Mouse (Mus musculus) right cerebral cortex, postnatal 36 days (tissue): ENCODE measurements around the gene Cabp7.
"Not testable (repeated sequence)": the region's sequence is repeated elsewhere in the genome, so short reads cannot be mapped to it uniquely, and the experiment has no call there.

Source experiments
- DNase-seq, 2 experiments: peaks; one replicate each; pipeline ENCODE4 v3.0.0; 2022; ENCODE audit warnings: low spot score in 2 of 2, mixed read lengths in 1 of 2

Gene Cabp7

GRCm38 (mm10) chr11:4747285-4747684, 707 bp upstream of the Cabp7 start:
- no peak for DNase-seq

- DNase-seq, result no peak
Measured at GRCm38 (mm10) chr11:4745969-4746368, 609 bp downstream of the Cabp7 start.

DNA sequence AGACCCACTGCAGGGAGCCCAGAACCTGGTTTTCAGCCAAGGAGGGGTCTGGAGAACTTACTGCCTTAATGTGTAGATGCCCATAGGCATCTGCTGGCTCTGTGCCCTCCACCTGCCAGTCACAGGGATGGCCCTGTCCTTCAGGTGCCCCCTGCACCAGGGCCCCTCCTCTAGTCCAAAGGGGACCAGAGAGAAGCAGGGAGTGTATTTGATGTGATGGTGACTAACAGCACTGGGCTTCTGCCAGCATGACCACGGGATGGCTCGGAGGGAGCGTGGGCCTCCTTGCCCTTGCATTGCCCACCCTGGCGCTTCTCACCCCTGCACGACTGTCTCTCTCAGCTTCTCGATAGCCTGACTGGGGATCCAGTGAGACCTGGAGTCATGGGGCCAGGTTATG, 1.9 kb downstream of the Cabp7 start:
- no peak for DNase-seq

GRCm38 (mm10) chr11:4740785-4741184, 5.8 kb downstream of the Cabp7 start:
- no peak for DNase-seq

- no peak for DNase-seq
Measured at GRCm38 (mm10) chr11:4738719-4739118, 7.9 kb downstream of the Cabp7 start.

- no peak for DNase-seq
Measured at GRCm38 (mm10) chr11:4737682-4738081, 8.9 kb downstream of the Cabp7 start.

- DNase-seq, result no peak
Measured at GRCm38 (mm10) chr11:4736355-4736754, 10.2 kb downstream of the Cabp7 start.

DNA sequence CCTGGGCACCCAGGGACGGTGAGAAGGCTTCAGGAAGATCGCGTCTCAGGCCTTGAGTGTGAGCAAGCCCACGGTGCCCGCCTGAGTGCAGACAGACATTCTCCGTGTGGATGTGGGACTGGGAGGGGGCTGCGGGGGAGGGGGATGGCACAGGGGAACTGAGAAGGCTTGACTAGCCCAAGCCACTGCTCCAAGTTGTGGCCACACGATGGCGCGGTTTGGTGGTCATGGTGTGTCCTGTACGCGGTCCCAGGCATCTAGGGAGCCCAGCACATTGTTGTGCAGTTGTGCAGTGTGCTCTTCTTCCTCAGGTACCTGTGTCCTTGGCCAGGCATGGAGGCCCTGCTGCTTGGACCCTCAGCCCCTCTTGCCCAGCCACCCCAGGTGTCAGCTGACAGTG, 12.4 kb downstream of the Cabp7 start:
- DNase-seq, result no peak

GRCm38 (mm10) chr11:4731781-4732180, 14.8 kb downstream of the Cabp7 start:
- DNase-seq, result no peak

DNA sequence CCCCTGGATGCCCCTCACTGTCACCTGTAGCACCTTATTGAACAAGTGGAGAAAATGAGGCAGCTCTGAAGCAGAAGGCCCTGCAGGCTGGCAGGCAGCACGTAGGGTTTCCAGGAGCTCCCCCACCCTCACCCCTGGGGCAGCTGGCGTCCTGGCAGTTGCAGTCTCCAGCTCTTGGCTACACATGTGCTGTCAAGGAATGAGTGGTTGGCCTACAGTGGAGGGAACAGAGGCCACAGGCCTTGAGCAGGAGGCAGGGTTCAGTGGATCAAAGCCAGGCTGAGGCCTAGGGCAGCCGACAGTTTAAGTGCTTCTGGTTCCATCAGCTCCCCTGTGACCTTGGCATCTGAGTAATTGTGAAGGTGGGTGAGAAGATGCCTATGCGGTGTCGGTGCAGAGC, 15.7 kb downstream of the Cabp7 start:
- no peak for DNase-seq

- no peak for DNase-seq
Measured at GRCm38 (mm10) chr11:4730096-4730495, 16.5 kb downstream of the Cabp7 start.

GRCm38 (mm10) chr11:4729603-4730002, 17.0 kb downstream of the Cabp7 start:
- DNase-seq, result no peak

GRCm38 (mm10) chr11:4721728-4722127, 24.9 kb downstream of the Cabp7 start:
- no peak for DNase-seq

DNA sequence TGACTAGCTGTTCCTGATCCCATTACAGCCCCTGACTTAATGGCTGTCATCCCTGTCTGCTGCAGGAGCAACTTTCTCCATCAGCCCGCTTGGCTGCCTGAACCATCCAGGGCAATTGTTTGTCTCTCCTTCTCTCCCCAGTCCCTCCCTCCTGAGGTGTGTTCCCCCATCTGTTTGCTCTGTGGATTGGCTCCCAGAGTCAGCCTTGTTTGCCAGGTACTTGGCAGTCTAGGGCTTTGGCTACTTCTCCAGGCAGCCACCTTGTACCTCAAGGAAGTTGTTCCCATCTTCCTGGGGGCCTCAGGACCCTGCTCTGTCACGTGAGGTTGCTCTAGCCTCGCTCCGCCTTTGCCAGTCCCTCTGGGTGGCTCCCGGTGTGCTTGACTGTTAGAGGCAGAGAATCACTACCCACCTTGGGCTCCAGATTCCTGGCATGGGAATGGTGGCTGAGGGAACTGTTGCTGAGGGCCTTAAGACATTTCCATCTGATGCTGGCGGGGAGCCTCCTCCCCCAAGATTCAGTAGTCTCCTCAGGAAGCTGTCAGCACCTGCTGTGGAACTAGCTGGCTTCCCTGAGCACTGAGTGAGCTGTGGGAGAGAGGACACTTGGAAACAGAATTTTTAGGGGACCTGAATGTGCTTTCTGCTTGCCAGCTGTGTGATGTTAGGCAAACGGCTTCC, 25.5 kb downstream of the Cabp7 start:
- no peak for DNase-seq

DNA sequence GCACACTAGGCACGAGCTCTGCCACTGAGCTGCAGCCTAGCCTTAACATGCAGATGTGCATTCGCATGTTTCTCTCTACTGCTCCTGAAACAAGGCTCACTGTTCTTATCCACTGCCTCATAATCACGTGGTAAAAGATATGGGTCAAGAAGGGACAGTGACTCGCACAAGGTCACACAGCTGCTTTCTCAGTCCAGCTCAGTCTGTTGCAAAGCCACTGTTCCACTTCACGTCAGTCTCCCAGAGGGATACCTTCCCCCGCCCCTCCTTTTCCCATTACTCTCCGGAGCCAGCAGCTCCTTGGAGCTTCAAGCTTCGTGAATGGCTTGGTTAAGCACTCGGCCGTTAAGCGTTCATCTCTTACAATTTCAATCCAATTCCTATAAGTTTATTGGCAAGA, 26.2 kb downstream of the Cabp7 start:
- DNase-seq, result no peak

DNA sequence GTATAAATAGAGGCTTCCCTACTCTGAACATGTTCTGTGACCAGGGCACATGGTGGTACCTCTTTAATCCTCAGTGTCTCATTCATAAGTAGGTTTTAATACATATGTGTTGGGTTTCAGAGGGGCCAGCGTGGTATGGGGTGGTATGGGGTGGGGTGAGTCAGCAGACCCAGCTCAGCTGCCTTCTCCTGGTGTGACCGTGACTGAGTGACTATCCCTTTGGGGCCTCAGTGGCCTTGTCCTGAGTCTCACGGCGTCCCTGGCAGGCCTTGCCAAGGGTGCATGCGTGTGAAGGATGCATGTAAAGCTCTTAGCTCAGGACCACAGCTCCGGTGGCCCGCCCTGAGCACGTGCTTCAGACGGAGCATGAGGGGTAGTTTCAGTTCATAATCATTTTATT, 26.6 kb downstream of the Cabp7 start:
- DNase-seq, result no peak

- DNase-seq, result no peak
Measured at GRCm38 (mm10) chr11:4718548-4718947, 28.0 kb downstream of the Cabp7 start.

GRCm38 (mm10) chr11:4716530-4717236, 29.9 kb downstream of the Cabp7 start:
- DNase-seq, result no peak

DNA sequence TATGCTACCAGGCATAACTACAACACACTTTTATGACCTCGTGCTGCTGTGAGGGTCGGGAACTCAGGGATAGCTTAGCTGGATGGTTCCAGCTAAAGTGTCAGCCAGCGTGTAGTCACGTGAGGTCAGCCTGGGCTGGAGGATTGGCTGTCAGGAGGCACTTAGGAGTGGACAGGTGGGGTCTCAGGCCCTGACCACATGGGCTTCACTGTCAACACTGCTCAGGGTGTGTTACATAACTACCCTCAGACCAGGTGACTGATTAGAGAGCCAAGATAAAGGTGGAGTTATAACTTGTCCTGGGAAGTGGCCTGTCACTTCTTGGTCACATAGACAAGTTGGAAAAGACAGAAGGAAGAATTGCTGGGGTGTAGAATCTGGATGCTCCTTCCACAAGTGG, 31.0 kb downstream of the Cabp7 start:
- no peak for DNase-seq

- DNase-seq, result no peak
Measured at GRCm38 (mm10) chr11:4714727-4715126, 31.9 kb downstream of the Cabp7 start.

DNA sequence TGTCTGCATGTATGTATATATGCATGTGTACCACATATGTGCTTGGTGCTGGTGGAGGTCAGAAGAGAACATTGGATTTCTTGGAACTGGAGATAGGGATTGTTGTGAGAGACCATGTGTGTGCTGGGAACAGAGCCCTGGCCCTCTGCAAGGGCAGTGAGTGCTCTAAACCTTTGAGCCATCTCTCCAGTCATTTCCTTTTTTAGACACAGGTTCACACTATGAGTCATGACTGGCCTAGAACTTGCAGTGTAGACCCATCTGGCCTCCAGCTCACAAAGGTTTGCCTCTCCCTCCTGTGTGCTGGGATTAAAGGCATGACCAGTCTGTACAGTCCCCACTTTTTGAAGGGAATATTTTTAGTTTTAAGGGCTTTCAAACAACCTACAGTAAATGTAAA, 33.8 kb downstream of the Cabp7 start:
- no peak for DNase-seq

GRCm38 (mm10) chr11:4710188-4710587, 36.4 kb downstream of the Cabp7 start:
- DNase-seq, result not testable (repeated sequence)

DNA sequence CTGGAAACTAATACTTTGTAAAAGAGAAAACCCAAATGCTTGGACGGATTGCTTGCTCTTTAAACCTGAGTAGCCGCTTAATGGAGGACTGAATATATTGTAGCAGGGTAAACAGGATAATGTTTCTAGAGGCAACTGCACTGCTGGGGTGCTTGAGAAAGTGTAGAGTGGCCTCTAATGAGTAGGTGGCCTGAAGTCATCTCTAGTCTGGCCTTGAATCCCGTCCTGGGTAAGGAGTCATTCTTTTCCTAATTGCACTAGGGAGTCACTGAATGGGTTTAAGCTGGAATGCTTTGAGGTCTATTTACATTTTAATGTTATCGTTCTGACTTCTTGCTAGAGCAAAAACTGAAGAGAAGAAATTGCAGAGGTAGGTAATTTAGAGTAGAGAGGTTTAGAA, 41.4 kb downstream of the Cabp7 start:
- DNase-seq, result no peak
